ENCODE assay signal across 9 mouse cellular contexts in the genomic region with DNA sequence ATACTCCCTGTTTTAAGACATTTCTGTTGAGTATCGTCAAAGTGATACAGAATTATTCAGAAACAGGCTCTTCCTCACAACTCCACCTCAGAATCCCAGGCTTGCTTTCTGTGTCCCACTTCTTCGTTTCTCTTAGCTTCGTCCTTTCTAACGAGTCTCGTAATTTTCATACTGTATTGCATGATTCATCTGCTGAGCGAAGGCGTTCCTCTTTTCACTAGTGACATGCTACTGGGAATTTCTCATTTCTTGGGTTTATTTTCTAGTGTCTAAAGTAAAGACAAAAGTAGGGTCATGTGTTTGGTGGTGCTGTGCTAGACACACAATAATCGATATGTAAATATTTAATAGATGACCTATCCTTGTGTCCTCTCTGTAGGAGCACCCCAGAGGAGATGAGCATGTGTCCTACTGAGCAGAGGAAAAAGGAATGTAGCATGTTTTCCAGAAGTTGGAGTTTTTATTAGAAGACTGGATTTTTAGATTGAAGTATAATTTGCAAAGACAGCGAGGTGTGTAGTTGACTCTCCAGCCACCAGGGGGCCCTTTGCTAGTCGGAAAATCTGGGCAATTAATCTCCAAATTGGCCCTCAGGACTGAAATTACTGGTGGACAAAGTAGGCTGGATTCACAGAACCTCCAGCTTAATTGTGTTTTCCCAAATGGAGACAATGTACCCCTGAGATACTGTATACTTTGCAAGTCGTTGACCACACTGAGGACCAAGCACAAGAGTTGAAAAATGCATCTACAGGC. TPM values are rescaled to one million over a fixed set of nuclear protein-coding genes. Genes with fewer than 3 reads are reported as not detected.
DNase-seq lines count a peak whose midpoint lies in the region; ATAC-seq and TF ChIP-seq lines count a peak whose summit lies in the region.
"Had no signal": no experiment of that assay in that cellular context is flagged by ENCODE, and none has a peak within 500 bp of the region (broad histone marks: within the 10 kb centered on the region; RNA-seq: fewer than 3 reads in every experiment).

No protein-coding gene starts in this region.

- no peak overlapping the region for H3K4me2 ChIP-seq in neural tube, embryonic 15.5 days
- H3K4me2 ChIP-seq: heart, embryonic 15.5 days had no signal

- no peak overlapping the region for H3K4me3 ChIP-seq in neural tube, embryonic 15.5 days (replicated peaks)
- peak overlapping the region; percentile 29 for H3K4me3 ChIP-seq in bone marrow, adult 2 months (replicated peaks; ENCODE audit: control insufficient read depth, low read depth, low read length)
- H3K4me3 ChIP-seq in forebrain, embryonic 10.5 days: no peak overlapping the region
- H3K4me3 ChIP-seq: heart, embryonic 15.5 days had no signal

- peak; percentile 51 for TF ChIP-seq CTCF in bone marrow, adult 2 months (IDR thresholded peaks at IDR 0.05; ENCODE audit: control insufficient read depth, insufficient read depth, low read length)

- no peak overlapping the region for H3K9ac ChIP-seq in neural tube, embryonic 15.5 days (replicated peaks)
- H3K9ac ChIP-seq: heart, embryonic 15.5 days had no signal

- H3K36me3 ChIP-seq in neural tube, embryonic 15.5 days: no peaks in the 10 kb centered on the region
- no peaks in the 10 kb centered on the region for H3K36me3 ChIP-seq in forebrain, embryonic 10.5 days (replicated peaks)
- H3K36me3 ChIP-seq: heart, embryonic 15.5 days had no signal

- peak; percentile 87 for ATAC-seq in frontal cortex, adult (ENCODE audit: low TSS enrichment)
- no peak for ATAC-seq in neural tube, embryonic 15.5 days (ENCODE audit: low FRiP score)

- no peaks in the 10 kb centered on the region for H3K27me3 ChIP-seq in neural tube, embryonic 15.5 days (replicated peaks)
- H3K27me3 ChIP-seq in forebrain, embryonic 10.5 days (ENCODE audit: poor library complexity, severe bottlenecking): no peaks in the 10 kb centered on the region
- H3K27me3 ChIP-seq: heart, embryonic 15.5 days had no signal

- H3K9me3 ChIP-seq in neural tube, embryonic 15.5 days (replicated peaks): no peaks in the 10 kb centered on the region
- no peaks in the 10 kb centered on the region for H3K9me3 ChIP-seq in forebrain, embryonic 10.5 days
- H3K9me3 ChIP-seq: heart, embryonic 15.5 days had no signal

- H3K27ac ChIP-seq in neural tube, embryonic 15.5 days (replicated peaks): no peak overlapping the region
- no peak overlapping the region for H3K27ac ChIP-seq in bone marrow, adult 2 months (ENCODE audit: control insufficient read depth, insufficient read depth, low read depth, low read length, poor library complexity)
- no peak overlapping the region for H3K27ac ChIP-seq in forebrain, embryonic 10.5 days
- H3K27ac ChIP-seq: heart, embryonic 15.5 days had no signal

- 80% methylated on average over 11 of the region's 11 CpGs for WGBS in neural tube, embryonic 15.5 days
- WGBS in bone marrow, adult 2 months: 42% methylated on average over 11 of the region's 11 CpGs
- WGBS in forebrain, embryonic 10.5 days: 81% methylated on average over 11 of the region's 11 CpGs

- no peak for TF ChIP-seq POLR2A in bone marrow, adult 2 months (IDR thresholded peaks at IDR 0.05; ENCODE audit: borderline replicate concordance, control insufficient read depth, low read depth, low read length)

- DNase-seq in frontal cortex, postnatal 36 days (ENCODE audit: low spot score in 2 of 2): no peak
- DNase-seq in neural tube, embryonic 10.5 days (ENCODE audit: extremely low spot score, low spot score): peak; percentile 29
- DNase-seq in heart, postnatal 4 days: peak; percentile 64
- peak; percentile 13 to 39 for DNase-seq in natural killer cell, adult 2 months (ENCODE audit: low spot score in 2 of 2)
- no peak for DNase-seq in forebrain, embryonic 10.5 days (ENCODE audit: extremely low spot score, low spot score)

- H3K4me1 ChIP-seq in neural tube, embryonic 15.5 days: no peaks in the 10 kb centered on the region
- H3K4me1 ChIP-seq in bone marrow, adult 2 months (ENCODE audit: control insufficient read depth, insufficient read depth, low read length): peaks cover 2% of the 10 kb centered on the region; the same call in 1 of the 2 replicates
- H3K4me1 ChIP-seq in forebrain, embryonic 10.5 days: no peaks in the 10 kb centered on the region
- H3K4me1 ChIP-seq: heart, embryonic 15.5 days had no signal

RNA-seq across cellular contexts. Expression of a gene that starts 11.9 kb away (rescaled TPM):
- 28.9 and 43.6 TPM in 2 replicates for polyA plus RNA-seq in neural tube, embryonic 15.5 days (2015; fragmentation: Nextera tagmentation; extraction: Ambion mirVana)
- 7.3 and 24.6 TPM in 2 replicates for polyA plus RNA-seq in bone marrow, adult 2 months (2011; ENCODE audit: insufficient read depth, insufficient read length, low replicate concordance, missing spikeins)
- 100 to 1,000 TPM; 193 TPM for total RNA-seq in heart, postnatal 4 days (2021)
- polyA plus RNA-seq in forebrain, embryonic 10.5 days (2016; fragmentation: Nextera tagmentation; extraction: Ambion mirVana): 30.0 TPM in 2 replicates

Comparison
In these comparisons a context has a peak if more than half of its experiments do, and no peak if none do; other contexts are left out.
1. DNase-seq: peak in neural tube, embryonic 10.5 days (single experiment), heart, postnatal 4 days (single experiment) and natural killer cell, adult 2 months (2 of 2); none in frontal cortex, postnatal 36 days (0 of 2) and forebrain, embryonic 10.5 days (single experiment).